ENCODE assay signal across 8 mouse cellular contexts in the genomic region with DNA sequence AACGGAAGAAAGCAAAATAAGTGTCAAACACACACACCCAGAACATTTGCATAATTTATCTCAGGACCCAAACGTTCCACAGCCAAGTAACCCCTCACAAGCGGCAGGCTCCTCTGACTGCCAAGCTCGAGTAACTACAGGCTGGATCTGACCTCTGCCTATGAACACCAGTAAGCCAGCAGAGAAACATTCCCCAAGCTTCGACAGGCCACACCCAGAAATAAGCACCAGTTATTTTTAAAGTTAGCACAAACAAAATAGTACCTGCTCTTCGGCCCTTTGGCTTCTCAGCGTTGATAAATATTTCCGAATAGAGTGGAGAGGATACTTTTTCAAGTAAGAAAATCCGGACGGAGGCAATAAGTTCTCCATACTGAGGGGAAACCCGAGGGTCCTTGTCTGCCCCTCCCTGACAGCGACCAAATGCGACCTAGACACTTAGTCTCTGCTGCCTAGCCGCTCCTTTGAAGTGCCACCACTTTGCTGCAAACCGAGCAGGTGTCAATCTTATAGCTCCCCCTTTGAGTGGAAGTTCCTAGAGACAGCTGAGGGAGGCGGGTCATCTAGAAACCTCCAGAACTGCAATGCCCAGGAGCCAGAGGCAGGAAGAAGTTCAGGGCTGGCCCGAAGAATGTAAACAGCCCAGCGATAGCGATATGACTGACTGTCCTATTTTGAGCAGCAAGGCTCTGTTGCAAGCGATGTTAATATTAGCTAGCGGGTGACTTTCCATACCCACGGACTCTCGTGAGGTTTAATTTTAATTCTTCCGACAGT. TPM values are rescaled to one million over a fixed set of nuclear protein-coding genes. Genes with fewer than 3 reads are reported as not detected.
DNase-seq lines count a peak whose midpoint lies in the region; ATAC-seq and TF ChIP-seq lines count a peak whose summit lies in the region.
"Had no signal": no experiment of that assay in that cellular context is flagged by ENCODE, and none has a peak within 500 bp of the region (broad histone marks: within the 10 kb centered on the region; RNA-seq: fewer than 3 reads in every experiment).

No protein-coding gene starts in this region.

- H3ac ChIP-seq in myocyte (ENCODE audit: control insufficient read depth, insufficient read length): no peak overlapping the region

- TF ChIP-seq EP300 in MEL (IDR thresholded peaks at IDR 0.05; ENCODE audit: low read depth in 1 of 2, low read length in 2 of 2): no peak

- no peak for TF ChIP-seq RAD21 in MEL (IDR thresholded peaks at IDR 0.05; ENCODE audit: low read depth, low read length)

- peak in 1 of 2 experiments; percentile 32; a peak in 1 of 4 replicates for TF ChIP-seq POLR2A in MEL (IDR thresholded peaks at IDR 0.05; ENCODE audit: control insufficient read depth in 1 of 2, insufficient read depth in 1 of 2, low read depth in 1 of 2, low read length in 2 of 2, poor library complexity in 1 of 2)
- TF ChIP-seq POLR2A in myocyte (IDR thresholded peaks at IDR 0.05; ENCODE audit: insufficient read length, low read depth): no peak

- H3K4me2 ChIP-seq in myocyte (ENCODE audit: low read depth): peak overlapping the region; percentile 56
- no peak overlapping the region for H3K4me2 ChIP-seq in midbrain, embryonic 13.5 days (replicated peaks)
- H3K4me2 ChIP-seq: embryonic facial prominence, embryonic 12.5 days had no signal

- no peak for ATAC-seq in midbrain, embryonic 13.5 days

- H3K4me3 ChIP-seq in MEL (ENCODE audit: control insufficient read depth in 1 of 2, insufficient read depth in 1 of 2, low read depth in 2 of 2, low read length in 2 of 2) (peak overlapping the region; percentile 71 to 88), myocyte (no peak overlapping the region)
- H3K4me3 ChIP-seq in midbrain, embryonic 13.5 days (replicated peaks): no peak overlapping the region
- H3K4me3 ChIP-seq: embryonic facial prominence, embryonic 12.5 days had no signal

- no peaks in the 10 kb centered on the region for H3K27me3 ChIP-seq in MEL (ENCODE audit: control insufficient read depth in 1 of 2, insufficient read depth in 2 of 2, low read length in 2 of 2)
- H3K27me3 ChIP-seq in myocyte (ENCODE audit: control insufficient read depth, insufficient read depth, insufficient read length): peaks cover 9% of the 10 kb centered on the region
- no peaks in the 10 kb centered on the region for H3K27me3 ChIP-seq in midbrain, embryonic 13.5 days
- H3K27me3 ChIP-seq: embryonic facial prominence, embryonic 12.5 days had no signal

- peaks cover 0 to 8% of the 10 kb centered on the region in 2 experiments; a peak in 2 of 4 replicates for H3K36me3 ChIP-seq in MEL (ENCODE audit: control insufficient read depth in 1 of 2, insufficient read depth in 2 of 2, low read length in 2 of 2)
- no peaks in the 10 kb centered on the region for H3K36me3 ChIP-seq in myocyte (ENCODE audit: control insufficient read depth, insufficient read depth)
- no peaks in the 10 kb centered on the region for H3K36me3 ChIP-seq in midbrain, embryonic 13.5 days
- H3K36me3 ChIP-seq: embryonic facial prominence, embryonic 12.5 days had no signal

- peak overlapping the region; percentile 65 for H3K9ac ChIP-seq in MEL (ENCODE audit: control insufficient read depth, low read depth, low read length, poor library complexity, severe bottlenecking)
- no peak overlapping the region for H3K9ac ChIP-seq in midbrain, embryonic 13.5 days (replicated peaks)
- H3K9ac ChIP-seq: embryonic facial prominence, embryonic 12.5 days had no signal

- peak overlapping the region; percentile 67 for H3K27ac ChIP-seq in MEL (ENCODE audit: control insufficient read depth, low read depth, low read length)
- no peak overlapping the region for H3K27ac ChIP-seq in midbrain, embryonic 13.5 days

- peaks cover 3 to 12% of the 10 kb centered on the region in 2 experiments for H3K4me1 ChIP-seq in MEL (ENCODE audit: control insufficient read depth in 1 of 2, insufficient read depth in 2 of 2, low read length in 2 of 2)
- H3K4me1 ChIP-seq in midbrain, embryonic 13.5 days (replicated peaks): peaks cover 59% of the 10 kb centered on the region

- 11% methylated on average over 24 of the region's 24 CpGs for WGBS in large intestine, adult 2 months
- WGBS in midbrain, embryonic 13.5 days: 62% methylated on average over 24 of the region's 24 CpGs

- DNase-seq in A20 (ENCODE audit: low read depth, low spot score) (peak; percentile 64), MEL (ENCODE audit: low read depth, low spot score) (peak; percentile 80)
- peak; percentile 56 to 60 for DNase-seq in heart, adult 9 months (ENCODE audit: low spot score in 2 of 2)
- peak; percentile 25 for DNase-seq in large intestine, adult 2 months (ENCODE audit: low read depth, low spot score)
- no peak for DNase-seq in thymus, adult 18-20 months

- TF ChIP-seq CTCF in MEL (IDR thresholded peaks at IDR 0.05 in 2 of 3, conservative IDR thresholded peaks at IDR 0.05 in 1 of 3; ENCODE audit: control insufficient read depth in 1 of 3, insufficient read depth in 1 of 3, low read depth in 2 of 3, low read length in 3 of 3, poor library complexity in 1 of 3, severe bottlenecking in 1 of 3): no peak

- H3K9me3 ChIP-seq in MEL (replicated peaks; ENCODE audit: insufficient read depth, low read length): no peaks in the 10 kb centered on the region
- H3K9me3 ChIP-seq in midbrain, embryonic 13.5 days: no peaks in the 10 kb centered on the region
- H3K9me3 ChIP-seq: embryonic facial prominence, embryonic 12.5 days had no signal

- H3K79me2 ChIP-seq in MEL (ENCODE audit: control insufficient read depth, insufficient read depth, low read length, poor library complexity) (no peaks in the 10 kb centered on the region), myocyte (ENCODE audit: control insufficient read depth, insufficient read depth) (no peaks in the 10 kb centered on the region)

TF ChIP-seq in MEL, 35 proteins besides CTCF, POLR2A, EP300 and RAD21 (continues in another document):
- TF ChIP-seq ELF1 (IDR thresholded peaks at IDR 0.05; ENCODE audit: low read depth, low read length): peak; percentile 40; the same call in 1 of the 2 replicates
- TF ChIP-seq TBP (IDR thresholded peaks at IDR 0.05; ENCODE audit: low read depth, low read length): peak; percentile 66
- TF ChIP-seq MEF2A (IDR thresholded peaks at IDR 0.05; ENCODE audit: extremely low read depth, insufficient replicate concordance, low read depth, low read length, poor library complexity, severe bottlenecking): no peak
- no peak for TF ChIP-seq KAT2A (conservative IDR thresholded peaks at IDR 0.05; ENCODE audit: low read depth, low read length)
- no peak for TF ChIP-seq ZC3H11A (IDR thresholded peaks at IDR 0.05; ENCODE audit: low read depth, low read length)
- no peak for TF ChIP-seq MAX (IDR thresholded peaks at IDR 0.05; ENCODE audit: low read length)
- no peak for TF ChIP-seq TCF12 (IDR thresholded peaks at IDR 0.05; ENCODE audit: low read depth, low read length)
- TF ChIP-seq SIN3A (IDR thresholded peaks at IDR 0.05; ENCODE audit: low read length): peak; percentile 46; the same call in 1 of the 2 replicates
- no peak for TF ChIP-seq JUND (IDR thresholded peaks at IDR 0.05; ENCODE audit: low read depth, low read length)
- no peak for TF ChIP-seq MAFK (IDR thresholded peaks at IDR 0.05; ENCODE audit: borderline replicate concordance, low read depth, low read length)
- no peak for TF ChIP-seq TAL1 (IDR thresholded peaks at IDR 0.05; ENCODE audit: low read length)
- TF ChIP-seq CHD1 (IDR thresholded peaks at IDR 0.05; ENCODE audit: low read depth, low read length): no peak
- TF ChIP-seq ZNF384 (IDR thresholded peaks at IDR 0.05; ENCODE audit: low read depth, low read length): no peak
- no peak for TF ChIP-seq SMC3 (IDR thresholded peaks at IDR 0.05; ENCODE audit: low read depth, low read length)
- no peak; the same call in 1 of the 2 replicates for TF ChIP-seq MXI1 (IDR thresholded peaks at IDR 0.05; ENCODE audit: low read depth, low read length)
- no peak for TF ChIP-seq POLR2AphosphoS2 (IDR thresholded peaks at IDR 0.05; ENCODE audit: low read length)
- no peak for TF ChIP-seq UBTF (IDR thresholded peaks at IDR 0.05; ENCODE audit: borderline replicate concordance, insufficient read depth, low read depth, low read length)

TF ChIP-seq in myocyte, 11 proteins besides CTCF, POLR2A, EP300 and RAD21:
- no peak for TF ChIP-seq MYOG (IDR thresholded peaks at IDR 0.05; ENCODE audit: control insufficient read depth in 1 of 3, insufficient read depth in 1 of 3, insufficient read length in 2 of 3, low read depth in 2 of 3)
- no peak for TF ChIP-seq USF1 (IDR thresholded peaks at IDR 0.05; ENCODE audit: low read depth)
- no peak for TF ChIP-seq MAX (IDR thresholded peaks at IDR 0.05; ENCODE audit: low read depth)
- TF ChIP-seq TCF3 (IDR thresholded peaks at IDR 0.05; ENCODE audit: insufficient read length, low read depth): no peak
- no peak for TF ChIP-seq MYOD1 (IDR thresholded peaks at IDR 0.05; ENCODE audit: control insufficient read depth in 1 of 3, insufficient read length in 2 of 3, low read depth in 2 of 3)
- TF ChIP-seq SRF (IDR thresholded peaks at IDR 0.05; ENCODE audit: control insufficient read depth, insufficient read length, low read depth): no peak
- no peak for TF ChIP-seq TCF12 (IDR thresholded peaks at IDR 0.05; ENCODE audit: insufficient read depth, poor library complexity, severe bottlenecking)
- TF ChIP-seq POLR2AphosphoS2 (IDR thresholded peaks at IDR 0.05; ENCODE audit: insufficient read length, low read depth): no peak
- TF ChIP-seq CEBPB (IDR thresholded peaks at IDR 0.05; ENCODE audit: insufficient read depth, poor library complexity, severe bottlenecking): no peak
- no peak for TF ChIP-seq REST (IDR thresholded peaks at IDR 0.05; ENCODE audit: insufficient read depth, insufficient read length)
- no peak for TF ChIP-seq E2F4 (IDR thresholded peaks at IDR 0.05; ENCODE audit: insufficient read depth)

RNA-seq across cellular contexts. Expression of gene Atp2c1, which starts 6.2 kb away (rescaled TPM):
- 31.9 and 33.6 TPM in 2 replicates for total RNA-seq in MEL (2012; rRNA removed)
- polyA plus RNA-seq in MEL (2012; ENCODE audit: insufficient read depth in 1 of 2, insufficient read length in 2 of 2, low read depth in 1 of 2, low replicate concordance in 2 of 2, missing spikeins in 1 of 2) (10 to 100 TPM in 1 of 2 experiments, not detected in 1; 32.7 TPM), myocyte (2012; fragmentation: generic; extraction: Trizol) (20.5 TPM)
- 23.3 and 36.0 TPM in 2 replicates for polyA plus RNA-seq in large intestine, adult 2 months (2012; rRNA removed)
- 85.8 and 89.0 TPM in 2 replicates for polyA plus RNA-seq in midbrain, embryonic 13.5 days (2015; fragmentation: Nextera tagmentation; extraction: Ambion mirVana)

Comparison
In these comparisons a context has a peak if more than half of its experiments do, and no peak if none do; other contexts are left out.
1. DNase-seq: peak in A20 (single experiment), MEL (single experiment), heart, adult 9 months (2 of 2) and large intestine, adult 2 months (single experiment); none in thymus, adult 18-20 months (0 of 2).
2. H3K4me3 ChIP-seq: peak in MEL (2 of 2); none in myocyte (single experiment) and midbrain, embryonic 13.5 days (single experiment).